Mouse (Mus musculus) testis, adult 2 months (tissue): ENCODE measurements at regions not wholly inside any gene's neighbourhood (a gene's known extent, or its start where the extent isn't known, plus 50 kb on each side); places are given as distances from the start of the nearest gene placed in this dataset.

Experiments used
- CTCF ChIP-seq: fragments of 200-500 bp; IDR thresholded peaks from 2 replicates; pipeline ENCODE4 v1.5.1; 2012; ENCODE audit warnings: low read depth, mild to moderate bottlenecking, inconsistent platforms, low read length, moderate library complexity; ENCODE audit not compliant: control insufficient read depth, insufficient read depth, insufficient replicate concordance
- POLR2A ChIP-seq: fragments of 200-500 bp; IDR thresholded peaks from 2 replicates; pipeline ENCODE4 v1.6.1; 2012; ENCODE audit warnings: low read depth, mild to moderate bottlenecking, inconsistent platforms, low read length, moderate library complexity; ENCODE audit not compliant: control insufficient read depth

DNA sequence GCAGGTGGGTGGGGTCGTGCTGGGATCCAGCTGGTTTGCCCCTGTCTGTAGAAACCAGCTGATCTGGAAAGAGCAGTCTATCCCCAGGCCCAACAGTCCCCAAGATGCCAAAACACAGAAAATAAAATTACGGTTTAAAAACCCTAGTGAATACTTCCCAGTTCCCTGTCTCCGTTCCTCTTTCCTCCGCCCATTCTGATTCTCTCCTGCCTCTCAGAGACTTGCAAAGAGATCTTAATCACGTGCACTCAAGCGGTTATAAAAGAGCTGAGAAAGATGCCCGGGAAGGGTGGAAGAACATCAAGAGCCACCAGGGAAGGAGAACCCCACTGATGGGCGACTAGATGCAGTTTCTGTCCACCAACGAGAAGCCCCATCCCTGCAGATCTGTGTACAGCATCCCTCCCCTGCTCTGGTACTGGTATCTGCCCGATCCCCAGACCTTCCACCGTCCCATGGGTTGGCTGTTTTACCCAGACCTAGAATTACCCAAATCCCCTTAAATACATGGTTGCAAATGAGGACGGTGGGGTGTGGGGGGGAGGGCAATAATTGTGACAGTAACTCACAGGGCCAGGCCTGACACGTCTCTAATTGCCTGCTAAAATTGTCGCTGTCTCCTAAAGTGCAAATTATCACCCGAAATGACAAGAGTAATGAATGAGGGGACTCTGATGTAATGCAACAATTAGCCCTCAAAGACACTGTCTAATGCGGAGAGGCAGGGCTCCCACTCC, 202.1 kb downstream of the Cryba4 start:
- TF ChIP-seq CTCF (no peak), POLR2A (no peak)
